Mouse (Mus musculus): Measurements from ENCODE around the gene Olfr1121. TPM values are rescaled to one million over a fixed set of nuclear protein-coding genes. Genes with fewer than 3 reads are reported as not detected.
"Not testable (repeated sequence)": the region's sequence is repeated elsewhere in the genome, so short reads cannot be mapped to it uniquely, and the experiment has no call there.

Olfr1121 gene
- polyA plus RNA-seq (2011; ENCODE audit: insufficient read length, low read depth, missing spikeins): not detected in 2 replicates

GRCm38 (mm10) chr2:87369595-87369994 lies at the start of gene Olfr1121:
Olfr1121 (plus strand) TSS chr2:87369895.
- Histone ChIP-seq H3K4me3 (ENCODE audit: insufficient read depth, low read length) (no peak within 1 kb of the TSS), H3K27ac (ENCODE audit: insufficient read depth, low read length) (no peak within 1 kb of the TSS), H3K4me1 (ENCODE audit: control insufficient read depth, insufficient read depth, low read length) (no peaks in the 10 kb centered on the region)
- no peak for TF ChIP-seq POLR2A (IDR thresholded peaks at IDR 0.05; ENCODE audit: low read depth, low read length)
- TF ChIP-seq CTCF (IDR thresholded peaks at IDR 0.05; ENCODE audit: borderline replicate concordance, insufficient read depth, low read length): no peak

- TF ChIP-seq CTCF (IDR thresholded peaks at IDR 0.05; ENCODE audit: borderline replicate concordance, insufficient read depth, low read length) (no peak), POLR2A (IDR thresholded peaks at IDR 0.05; ENCODE audit: low read depth, low read length) (no peak)
- Histone ChIP-seq H3K27ac (ENCODE audit: insufficient read depth, low read length) (no peak within 1 kb of the TSS), H3K4me1 (ENCODE audit: control insufficient read depth, insufficient read depth, low read length) (no peaks in the 10 kb centered on the region), H3K4me3 (ENCODE audit: insufficient read depth, low read length) (no peak within 1 kb of the TSS)
These were observed 15.2 kb upstream of the Olfr1121 start, which contains the start of gene Olfr1120 for GRCm38 (mm10) chr2:87354515-87354914. Olfr1120 (plus strand) TSS chr2:87354815.

- not testable (repeated sequence) for H3K4me1 ChIP-seq (ENCODE audit: control insufficient read depth, insufficient read depth, low read length); H3K4me3 ChIP-seq (ENCODE audit: insufficient read depth, low read length); H3K27ac ChIP-seq (ENCODE audit: insufficient read depth, low read length)
These were observed 9.6 kb upstream of the Olfr1121 start for GRCm38 (mm10) chr2:87360121-87360520.

- no peak for TF ChIP-seq CTCF (IDR thresholded peaks at IDR 0.05; ENCODE audit: borderline replicate concordance, insufficient read depth, low read length)
- no peak for TF ChIP-seq POLR2A (IDR thresholded peaks at IDR 0.05; ENCODE audit: low read depth, low read length)
These were observed 2.0 kb downstream of the Olfr1121 start for GRCm38 (mm10) chr2:87371726-87372125.

GRCm38 (mm10) chr2:87383935-87384334 lies 14.2 kb downstream of the Olfr1121 start:
- Histone ChIP-seq H3K4me1 (ENCODE audit: control insufficient read depth, insufficient read depth, low read length) (no peaks in the 10 kb centered on the region), H3K27ac (ENCODE audit: insufficient read depth, low read length) (no peak overlapping the region), H3K4me3 (ENCODE audit: insufficient read depth, low read length) (no peak overlapping the region)
- TF ChIP-seq CTCF (IDR thresholded peaks at IDR 0.05; ENCODE audit: borderline replicate concordance, insufficient read depth, low read length) (no peak), POLR2A (IDR thresholded peaks at IDR 0.05; ENCODE audit: low read depth, low read length) (no peak)

More at GRCm38 (mm10) chr2:87371726-87372125, 2.0 kb downstream of the Olfr1121 start:
- H3K27ac ChIP-seq (ENCODE audit: insufficient read depth, low read length): no peak overlapping the region
- H3K4me3 ChIP-seq (ENCODE audit: insufficient read depth, low read length): no peak overlapping the region
- H3K4me1 ChIP-seq (ENCODE audit: control insufficient read depth, insufficient read depth, low read length): no peaks in the 10 kb centered on the region

- Histone ChIP-seq H3K27ac (ENCODE audit: insufficient read depth, low read length) (no peak within 1 kb of the TSS), H3K4me3 (ENCODE audit: insufficient read depth, low read length) (no peak within 1 kb of the TSS), H3K4me1 (ENCODE audit: control insufficient read depth, insufficient read depth, low read length) (no peaks in the 10 kb centered on the region)
- TF ChIP-seq CTCF (IDR thresholded peaks at IDR 0.05; ENCODE audit: borderline replicate concordance, insufficient read depth, low read length): no peak
- no peak for TF ChIP-seq POLR2A (IDR thresholded peaks at IDR 0.05; ENCODE audit: low read depth, low read length)
These were observed 15.9 kb downstream of the Olfr1121 start, which contains the start of gene Olfr1122 for GRCm38 (mm10) chr2:87385549-87385948. Olfr1122 (plus strand) TSS chr2:87385849.

GRCm38 (mm10) chr2:87393605-87394004 lies 23.9 kb downstream of the Olfr1121 start:
- not testable (repeated sequence) for H3K4me1 ChIP-seq (ENCODE audit: control insufficient read depth, insufficient read depth, low read length); H3K27ac ChIP-seq (ENCODE audit: insufficient read depth, low read length); H3K4me3 ChIP-seq (ENCODE audit: insufficient read depth, low read length)

- H3K27ac ChIP-seq (ENCODE audit: insufficient read depth, low read length); H3K4me1 ChIP-seq (ENCODE audit: control insufficient read depth, insufficient read depth, low read length); H3K4me3 ChIP-seq (ENCODE audit: insufficient read depth, low read length): not testable (repeated sequence)
These were observed 25.0 kb downstream of the Olfr1121 start for GRCm38 (mm10) chr2:87394686-87395085.

GRCm38 (mm10) chr2:87416335-87416734 lies 46.6 kb downstream of the Olfr1121 start, which contains the start of gene Olfr1123:
Olfr1123 (plus strand) TSS chr2:87416635.
- Histone ChIP-seq H3K27ac (ENCODE audit: insufficient read depth, low read length) (no peak within 1 kb of the TSS), H3K4me3 (ENCODE audit: insufficient read depth, low read length) (no peak within 1 kb of the TSS), H3K4me1 (ENCODE audit: control insufficient read depth, insufficient read depth, low read length) (no peaks in the 10 kb centered on the region)
- TF ChIP-seq CTCF (IDR thresholded peaks at IDR 0.05; ENCODE audit: borderline replicate concordance, insufficient read depth, low read length): no peak
- TF ChIP-seq POLR2A (IDR thresholded peaks at IDR 0.05; ENCODE audit: low read depth, low read length): no peak

Other genes starting within 250 kb of the Olfr1121 start
- not detected in 2 replicates for gene Olfr1110, start 229.6 kb upstream of the Olfr1121 start, polyA plus RNA-seq (2011; ENCODE audit: insufficient read length, low read depth, missing spikeins)
- gene Olfr1111, start 217.3 kb upstream of the Olfr1121 start, polyA plus RNA-seq (2011; ENCODE audit: insufficient read length, low read depth, missing spikeins): not detected in 2 replicates
- not detected in 2 replicates for gene Olfr1112, start 182.1 kb upstream of the Olfr1121 start, polyA plus RNA-seq (2011; ENCODE audit: insufficient read length, low read depth, missing spikeins)
- gene Olfr1113, start 160.9 kb upstream of the Olfr1121 start, polyA plus RNA-seq (2011; ENCODE audit: insufficient read length, low read depth, missing spikeins): not detected in 2 replicates
- not detected in 2 replicates for gene Olfr1115, start 121.9 kb upstream of the Olfr1121 start, polyA plus RNA-seq (2011; ENCODE audit: insufficient read length, low read depth, missing spikeins)
- not detected in 2 replicates for gene Olfr1116, start 102.4 kb upstream of the Olfr1121 start, polyA plus RNA-seq (2011; ENCODE audit: insufficient read length, low read depth, missing spikeins)
- not detected in 2 replicates for gene Olfr1118, start 62.3 kb upstream of the Olfr1121 start, polyA plus RNA-seq (2011; ENCODE audit: insufficient read length, low read depth, missing spikeins)
- gene Olfr1120, start 15.1 kb upstream of the Olfr1121 start, polyA plus RNA-seq (2011; ENCODE audit: insufficient read length, low read depth, missing spikeins): not detected in 2 replicates
- gene Olfr1122, start 16.0 kb downstream of the Olfr1121 start, polyA plus RNA-seq (2011; ENCODE audit: insufficient read length, low read depth, missing spikeins): not detected in 2 replicates
- gene Olfr1123, start 46.7 kb downstream of the Olfr1121 start, polyA plus RNA-seq (2011; ENCODE audit: insufficient read length, low read depth, missing spikeins): 0.11 TPM in 1 of 2 replicates, not detected in the other
- not detected in 2 replicates for gene Olfr1124, start 60.4 kb downstream of the Olfr1121 start, polyA plus RNA-seq (2011; ENCODE audit: insufficient read length, low read depth, missing spikeins)
- gene Olfr1126, start 84.1 kb downstream of the Olfr1121 start, polyA plus RNA-seq (2011; ENCODE audit: insufficient read length, low read depth, missing spikeins): not detected in 2 replicates
- not detected in 2 replicates for gene Pramel7, start 127.2 kb downstream of the Olfr1121 start, polyA plus RNA-seq (2011; ENCODE audit: insufficient read length, low read depth, missing spikeins)
- not detected in 2 replicates for gene Pramel6, start 136.7 kb downstream of the Olfr1121 start, polyA plus RNA-seq (2011; ENCODE audit: insufficient read length, low read depth, missing spikeins)
- gene Olfr153, start 161.9 kb downstream of the Olfr1121 start, polyA plus RNA-seq (2011; ENCODE audit: insufficient read length, low read depth, missing spikeins): not detected in 2 replicates
- gene Olfr1128, start 175.6 kb downstream of the Olfr1121 start, polyA plus RNA-seq (2011; ENCODE audit: insufficient read length, low read depth, missing spikeins): not detected in 2 replicates
- not detected in 2 replicates for gene Olfr1129, start 204.0 kb downstream of the Olfr1121 start, polyA plus RNA-seq (2011; ENCODE audit: insufficient read length, low read depth, missing spikeins)
- gene Olfr1130, start 236.3 kb downstream of the Olfr1121 start, polyA plus RNA-seq (2011; ENCODE audit: insufficient read length, low read depth, missing spikeins): not detected in 2 replicates

Data from embryonic fibroblast, embryonic 13.5 days (primary cell).